Mouse (Mus musculus): ENCODE measurements around the gene Nckap5l. TPM values are rescaled to one million over a fixed set of nuclear protein-coding genes. Genes with fewer than 3 reads are reported as not detected.
A peak's percentile ranks its signal among the peaks of the same experiment; 100 is the strongest.

The Nckap5l gene
- polyA plus RNA-seq, 1 experiment from 2014 or later = 11.7 TPM

GRCm38 (mm10) chr15:99497061-99497460 lies 39.5 kb upstream of the Nckap5l start:
- Histone ChIP-seq H3K27ac (replicated peaks) (0 out of 2 replicates have a peak overlapping the region, but pooled peaks have one; percentile 11), H3K27me3 (peaks cover 25% of the 10 kb centered on the region), H3K36me3 (no peaks in the 10 kb centered on the region), H3K9ac (no peak overlapping the region), H3K9me3 (replicated peaks) (no peaks in the 10 kb centered on the region), H3K4me3 (replicated peaks) (no peak overlapping the region), H3K4me1 (peaks cover 26% of the 10 kb centered on the region), H3K4me2 (replicated peaks) (no peak overlapping the region)
- ATAC-seq (ENCODE audit: insufficient number of reproducible peaks, low FRiP score, low TSS enrichment, low read depth) = 0 out of 2 replicates have a peak, but pooled peaks have one; percentile 30
- 13% methylated on average over 4 of the region's 4 CpGs for WGBS

GRCm38 (mm10) chr15:99484745-99485144 lies 27.2 kb upstream of the Nckap5l start:
- Histone ChIP-seq H3K27ac (replicated peaks) (no peak overlapping the region), H3K27me3 (no peaks in the 10 kb centered on the region), H3K4me3 (replicated peaks) (no peak overlapping the region), H3K9me3 (replicated peaks) (no peaks in the 10 kb centered on the region), H3K9ac (no peak overlapping the region), H3K36me3 (no peaks in the 10 kb centered on the region), H3K4me1 (no peaks in the 10 kb centered on the region), H3K4me2 (replicated peaks) (no peak overlapping the region)
- WGBS = 66% methylated on average over 6 of the region's 6 CpGs
- ATAC-seq (ENCODE audit: insufficient number of reproducible peaks, low FRiP score, low TSS enrichment, low read depth) = no peak

DNA sequence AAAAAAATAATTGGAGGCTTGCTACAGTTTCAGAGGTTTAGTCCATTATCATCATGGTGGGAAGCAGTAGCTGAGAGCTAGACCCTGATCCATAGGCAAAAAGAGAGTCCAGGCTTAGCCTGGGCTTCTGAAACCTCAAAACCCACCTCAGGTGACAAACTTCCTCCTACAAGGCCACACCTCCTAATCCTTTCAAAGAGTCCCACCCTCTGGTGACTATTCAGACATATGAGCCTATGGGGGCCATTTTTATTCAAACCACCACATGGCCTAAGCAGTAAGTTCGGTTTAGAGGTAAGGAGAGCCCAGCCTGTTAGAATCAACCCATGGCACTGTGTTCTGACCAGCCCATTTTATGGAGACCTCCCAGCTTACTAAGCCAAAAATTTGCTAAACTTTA lies 18.3 kb upstream of the Nckap5l start:
- peaks cover 1% of the 10 kb centered on the region for H3K36me3 ChIP-seq
- no peaks in the 10 kb centered on the region for H3K9me3 ChIP-seq (replicated peaks)
- ATAC-seq (ENCODE audit: insufficient number of reproducible peaks, low FRiP score, low TSS enrichment, low read depth) = no peak
- H3K9ac ChIP-seq = no peak overlapping the region
- H3K27ac ChIP-seq (replicated peaks) = no peak overlapping the region
- WGBS = 70% methylated on average over 1 of the region's 1 CpGs
- no peak overlapping the region for H3K4me2 ChIP-seq (replicated peaks)
- H3K4me1 ChIP-seq = peaks cover 15% of the 10 kb centered on the region
- H3K4me3 ChIP-seq (replicated peaks) = no peak overlapping the region
- H3K27me3 ChIP-seq = no peaks in the 10 kb centered on the region

DNA sequence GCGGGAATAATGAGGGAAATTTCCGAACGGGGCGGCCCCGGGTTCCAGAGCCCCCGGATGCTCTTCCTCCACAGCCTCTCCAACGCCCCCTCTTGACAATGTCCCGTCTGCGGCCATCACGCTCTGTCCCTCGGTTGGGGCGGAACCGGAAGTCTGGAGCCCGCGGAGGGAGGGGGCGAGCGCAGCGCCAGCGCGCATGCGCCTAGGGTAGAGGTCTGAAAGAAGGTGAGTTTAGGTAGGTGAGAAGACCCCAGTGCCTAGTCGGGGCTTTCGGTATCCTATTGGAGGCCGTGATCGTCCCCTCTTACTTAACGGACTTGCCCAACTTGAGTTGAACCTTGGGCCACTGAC lies 17.0 kb upstream of the Nckap5l start, which contains the start of gene Bcdin3d:
TSS of gene Bcdin3d (minus strand) at position 155 of the 351 bp plus-strand sequence.
- Histone ChIP-seq H3K27me3 (no peaks in the 10 kb centered on the region), H3K9me3 (replicated peaks) (no peaks in the 10 kb centered on the region), H3K36me3 (peaks cover 13% of the 10 kb centered on the region), H3K4me3 (replicated peaks) (peak within 1 kb of the TSS; percentile 84), H3K4me2 (replicated peaks) (peak within 1 kb of the TSS; percentile 74), H3K27ac (replicated peaks) (peak within 1 kb of the TSS; percentile 96), H3K9ac (peak within 1 kb of the TSS; percentile 91), H3K4me1 (peaks cover 15% of the 10 kb centered on the region)
- under 1% methylated on average over 26 of the region's 26 CpGs for WGBS
- ATAC-seq (ENCODE audit: insufficient number of reproducible peaks, low FRiP score, low TSS enrichment, low read depth) = peak; percentile 84

DNA sequence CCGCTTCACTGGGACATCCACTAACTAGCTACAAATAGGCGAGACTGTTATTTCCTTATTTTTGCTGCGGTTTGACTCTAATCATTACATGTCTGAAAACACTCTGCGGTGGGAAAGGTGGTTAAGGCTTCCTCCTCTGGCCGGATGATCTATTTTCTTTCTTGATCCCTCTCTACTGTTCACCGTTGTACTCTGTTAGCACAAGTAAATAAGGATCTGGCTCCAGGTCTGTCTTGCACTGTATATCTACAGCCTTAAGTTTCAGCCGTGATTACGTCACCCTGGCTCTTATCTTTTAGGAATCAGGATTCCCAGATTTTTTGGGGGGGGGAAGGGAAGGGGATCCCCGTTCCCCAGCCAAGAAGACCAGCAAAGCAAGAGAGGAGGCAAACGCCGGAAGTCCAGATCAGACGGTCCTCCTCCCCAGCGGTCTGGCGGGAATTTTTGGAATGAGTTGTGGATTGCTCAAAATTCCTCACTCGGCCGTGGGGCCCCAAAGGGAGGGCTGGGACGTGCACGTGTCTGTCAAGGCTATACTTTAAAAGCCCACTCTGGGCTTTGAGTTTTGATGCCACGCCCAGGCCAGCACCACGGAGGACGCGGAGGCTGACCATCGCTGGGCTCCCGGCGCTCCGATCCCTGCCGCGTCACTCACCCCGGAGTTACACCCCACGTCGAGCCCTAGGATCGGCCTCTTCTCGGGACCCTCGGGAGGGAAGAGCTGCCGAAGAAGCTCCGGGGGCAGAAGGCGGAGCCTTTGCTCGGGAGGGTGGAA lies 16.4 kb upstream of the Nckap5l start:
- peaks cover 15% of the 10 kb centered on the region for H3K4me1 ChIP-seq
- H3K27ac ChIP-seq (replicated peaks) = peak overlapping the region; percentile 96
- peaks cover 13% of the 10 kb centered on the region for H3K36me3 ChIP-seq
- peak overlapping the region; percentile 84 for H3K4me3 ChIP-seq (replicated peaks)
- no peaks in the 10 kb centered on the region for H3K27me3 ChIP-seq
- 4% methylated on average over 38 of the region's 38 CpGs for WGBS
- H3K4me2 ChIP-seq (replicated peaks) = peak overlapping the region; percentile 74
- H3K9ac ChIP-seq = peak overlapping the region; percentile 91
- H3K9me3 ChIP-seq (replicated peaks) = no peaks in the 10 kb centered on the region
- peak; percentile 78 for ATAC-seq (ENCODE audit: insufficient number of reproducible peaks, low FRiP score, low TSS enrichment, low read depth)

DNA sequence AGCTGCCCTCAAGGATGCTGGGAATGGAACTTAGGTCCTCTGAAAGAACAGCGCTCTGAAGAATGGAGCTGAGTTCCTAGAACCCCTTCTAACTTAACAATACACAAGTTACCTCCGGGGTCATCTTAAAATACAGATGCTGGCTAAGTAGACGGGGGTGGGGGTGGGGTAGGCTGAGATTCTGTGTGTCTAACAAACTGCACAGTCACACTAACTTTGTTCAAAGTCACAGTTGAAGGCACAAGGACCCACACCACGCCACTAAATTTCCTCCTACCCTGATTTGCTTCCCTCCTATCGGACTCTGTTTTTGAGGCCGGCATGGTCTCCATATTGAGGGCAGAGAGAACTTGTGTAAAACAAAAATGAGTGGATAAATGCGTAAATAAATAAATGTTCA lies 15.4 kb upstream of the Nckap5l start:
- H3K27ac ChIP-seq (replicated peaks) = no peak overlapping the region
- peaks cover 13% of the 10 kb centered on the region for H3K36me3 ChIP-seq
- no peak overlapping the region for H3K4me3 ChIP-seq (replicated peaks)
- H3K27me3 ChIP-seq = no peaks in the 10 kb centered on the region
- no peak overlapping the region for H3K9ac ChIP-seq
- no peaks in the 10 kb centered on the region for H3K9me3 ChIP-seq (replicated peaks)
- 87% methylated on average over 7 of the region's 7 CpGs for WGBS
- H3K4me1 ChIP-seq = peaks cover 15% of the 10 kb centered on the region
- no peak overlapping the region for H3K4me2 ChIP-seq (replicated peaks)
- ATAC-seq (ENCODE audit: insufficient number of reproducible peaks, low FRiP score, low TSS enrichment, low read depth) = no peak

DNA sequence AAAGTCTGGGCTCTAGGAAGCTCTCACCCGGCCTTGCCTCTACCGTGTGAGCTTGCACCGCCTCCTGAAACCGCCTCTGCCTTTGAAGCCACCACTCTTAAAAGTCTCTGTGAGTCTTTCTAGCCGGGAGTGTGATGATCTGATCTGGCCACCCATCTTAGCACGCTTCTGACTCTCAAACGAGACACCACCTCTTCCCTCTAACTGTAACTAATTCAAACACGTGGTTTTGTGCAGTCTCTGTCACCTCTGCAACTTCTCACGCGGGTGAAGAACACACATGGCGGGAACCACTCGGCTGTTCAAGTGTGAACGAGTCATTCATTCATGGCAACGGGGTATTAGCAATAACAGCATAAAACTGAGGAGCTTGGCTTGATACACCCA lies 14.1 kb upstream of the Nckap5l start:
- 77% methylated on average over 14 of the region's 14 CpGs for WGBS
- Histone ChIP-seq H3K36me3 (peaks cover 13% of the 10 kb centered on the region), H3K4me2 (replicated peaks) (no peak overlapping the region), H3K9ac (no peak overlapping the region), H3K4me3 (replicated peaks) (no peak overlapping the region), H3K27me3 (no peaks in the 10 kb centered on the region), H3K9me3 (replicated peaks) (no peaks in the 10 kb centered on the region), H3K27ac (replicated peaks) (no peak overlapping the region), H3K4me1 (peaks cover 15% of the 10 kb centered on the region)
- ATAC-seq (ENCODE audit: insufficient number of reproducible peaks, low FRiP score, low TSS enrichment, low read depth) = no peak

GRCm38 (mm10) chr15:99470971-99471676 lies 13.6 kb upstream of the Nckap5l start:
- Histone ChIP-seq H3K27me3 (no peaks in the 10 kb centered on the region), H3K4me1 (peaks cover 15% of the 10 kb centered on the region), H3K9me3 (replicated peaks) (no peaks in the 10 kb centered on the region), H3K4me3 (replicated peaks) (no peak overlapping the region), H3K36me3 (peaks cover 13% of the 10 kb centered on the region), H3K4me2 (replicated peaks) (no peak overlapping the region), H3K9ac (no peak overlapping the region), H3K27ac (replicated peaks) (no peak overlapping the region)
- no peak for ATAC-seq (ENCODE audit: insufficient number of reproducible peaks, low FRiP score, low TSS enrichment, low read depth)
- 62% methylated on average over 17 of the region's 17 CpGs for WGBS

DNA sequence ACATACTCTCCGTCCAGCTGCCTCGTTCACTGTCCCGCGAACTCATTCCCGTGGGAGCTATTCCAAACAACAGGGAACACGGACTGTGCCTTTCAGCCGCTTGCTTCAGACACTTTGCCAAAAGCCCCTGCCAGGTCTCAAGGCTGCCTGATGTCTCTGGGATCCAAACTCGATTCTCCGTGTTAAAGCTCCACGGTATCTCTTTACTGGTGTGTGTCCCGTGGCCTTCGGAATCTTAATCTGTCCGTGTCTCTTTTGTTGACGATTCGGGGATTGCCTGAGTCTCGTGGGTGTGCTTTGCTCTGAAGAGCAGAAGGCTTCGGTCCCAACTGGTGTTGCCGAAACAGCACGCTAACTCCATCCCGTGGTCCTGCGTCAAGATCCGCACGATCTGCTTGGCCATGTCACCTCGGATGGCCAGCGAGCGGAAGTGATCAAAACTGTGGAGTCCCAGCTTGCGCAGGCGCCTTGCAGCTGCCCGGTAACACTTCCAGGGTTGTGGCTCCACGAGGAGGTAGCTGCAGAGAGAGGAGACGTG lies 12.7 kb upstream of the Nckap5l start:
- H3K4me3 ChIP-seq (replicated peaks) = no peak overlapping the region
- no peak overlapping the region for H3K9ac ChIP-seq
- H3K36me3 ChIP-seq = peaks cover 13% of the 10 kb centered on the region
- H3K27ac ChIP-seq (replicated peaks) = no peak overlapping the region
- H3K4me1 ChIP-seq = peaks cover 15% of the 10 kb centered on the region
- H3K4me2 ChIP-seq (replicated peaks) = no peak overlapping the region
- ATAC-seq (ENCODE audit: insufficient number of reproducible peaks, low FRiP score, low TSS enrichment, low read depth) = no peak
- H3K27me3 ChIP-seq = no peaks in the 10 kb centered on the region
- 88% methylated on average over 31 of the region's 31 CpGs for WGBS
- no peaks in the 10 kb centered on the region for H3K9me3 ChIP-seq (replicated peaks)

GRCm38 (mm10) chr15:99469736-99470135 lies 12.2 kb upstream of the Nckap5l start:
- H3K4me2 ChIP-seq (replicated peaks) = no peak overlapping the region
- no peak overlapping the region for H3K9ac ChIP-seq
- 85% methylated on average over 4 of the region's 4 CpGs for WGBS
- no peaks in the 10 kb centered on the region for H3K27me3 ChIP-seq
- no peak for ATAC-seq (ENCODE audit: insufficient number of reproducible peaks, low FRiP score, low TSS enrichment, low read depth)
- no peak overlapping the region for H3K4me3 ChIP-seq (replicated peaks)
- H3K4me1 ChIP-seq = peaks cover 12% of the 10 kb centered on the region
- H3K27ac ChIP-seq (replicated peaks) = no peak overlapping the region
- no peaks in the 10 kb centered on the region for H3K9me3 ChIP-seq (replicated peaks)
- H3K36me3 ChIP-seq = peaks cover 13% of the 10 kb centered on the region

- WGBS = 43% methylated on average over 3 of the region's 3 CpGs
- no peak for ATAC-seq (ENCODE audit: insufficient number of reproducible peaks, low FRiP score, low TSS enrichment, low read depth)
Measured at GRCm38 (mm10) chr15:99469067-99469466, 11.5 kb upstream of the Nckap5l start.

More at GRCm38 (mm10) chr15:99469067-99469466, 11.5 kb upstream of the Nckap5l start:
- peaks cover 13% of the 10 kb centered on the region for H3K36me3 ChIP-seq
- H3K9ac ChIP-seq = no peak overlapping the region
- H3K4me2 ChIP-seq (replicated peaks) = no peak overlapping the region
- peaks cover 10% of the 10 kb centered on the region for H3K4me1 ChIP-seq
- no peaks in the 10 kb centered on the region for H3K9me3 ChIP-seq (replicated peaks)
- no peak overlapping the region for H3K4me3 ChIP-seq (replicated peaks)
- no peaks in the 10 kb centered on the region for H3K27me3 ChIP-seq
- no peak overlapping the region for H3K27ac ChIP-seq (replicated peaks)
